Mouse (Mus musculus): ENCODE measurements around the gene Cul9. TPM values are rescaled to one million over a fixed set of nuclear protein-coding genes. Genes with fewer than 3 reads are reported as not detected.

The Cul9 gene
- polyA plus RNA-seq, 1 experiment from 2014 or later = 4.1 TPM

Small RNAs within 50 kb of the gene (microRNA-seq; reads per million reads assigned to microRNA genes)
- gene Mir6976 = not detected

Other genes with a start within 250 kb of the Cul9 start
- gene Dlk2, start 249.0 kb downstream of the Cul9 start, polyA plus RNA-seq (2014; fragmentation: Nextera tagmentation; extraction: Ambion mirVana) = 0.30 and 0.42 TPM in 2 replicates
- 4.5 and 5.0 TPM in 2 replicates for gene Abcc10, start 218.0 kb downstream of the Cul9 start, polyA plus RNA-seq (2014; fragmentation: Nextera tagmentation; extraction: Ambion mirVana)
- 14.0 and 14.8 TPM in 2 replicates for gene Zfp318, start 162.7 kb downstream of the Cul9 start, polyA plus RNA-seq (2014; fragmentation: Nextera tagmentation; extraction: Ambion mirVana)
- gene Crip3, start 117.5 kb downstream of the Cul9 start, polyA plus RNA-seq (2014; fragmentation: Nextera tagmentation; extraction: Ambion mirVana) = 0.55 and 0.85 TPM in 2 replicates
- not detected in 2 replicates for gene Slc22a7, start 107.9 kb downstream of the Cul9 start, polyA plus RNA-seq (2014; fragmentation: Nextera tagmentation; extraction: Ambion mirVana)
- 2.1 and 2.6 TPM in 2 replicates for gene Ttbk1, start 58.7 kb downstream of the Cul9 start, polyA plus RNA-seq (2014; fragmentation: Nextera tagmentation; extraction: Ambion mirVana)
- gene Dnph1, start 49.7 kb downstream of the Cul9 start, polyA plus RNA-seq (2014; fragmentation: Nextera tagmentation; extraction: Ambion mirVana) = 71.7 and 77.2 TPM in 2 replicates
- 3.6 and 6.0 TPM in 2 replicates for gene Srf, start 9.8 kb upstream of the Cul9 start, polyA plus RNA-seq (2014; fragmentation: Nextera tagmentation; extraction: Ambion mirVana)
- 16.7 and 19.5 TPM in 2 replicates for gene Ptk7, start 83.1 kb upstream of the Cul9 start, polyA plus RNA-seq (2014; fragmentation: Nextera tagmentation; extraction: Ambion mirVana)
- gene Klc4, start 99.6 kb upstream of the Cul9 start, polyA plus RNA-seq (2014; fragmentation: Nextera tagmentation; extraction: Ambion mirVana) = 26.6 and 29.8 TPM in 2 replicates
- gene Mrpl2, start 99.8 kb upstream of the Cul9 start, polyA plus RNA-seq (2014; fragmentation: Nextera tagmentation; extraction: Ambion mirVana) = 97.8 and 100 TPM in 2 replicates
- gene Cul7, start 103.9 kb upstream of the Cul9 start, polyA plus RNA-seq (2014; fragmentation: Nextera tagmentation; extraction: Ambion mirVana) = 26.2 and 26.8 TPM in 2 replicates
- 53.4 and 60.0 TPM in 2 replicates for gene Rrp36, start 128.0 kb upstream of the Cul9 start, polyA plus RNA-seq (2014; fragmentation: Nextera tagmentation; extraction: Ambion mirVana)
- gene Mea1, start 132.4 kb upstream of the Cul9 start, polyA plus RNA-seq (2014; fragmentation: Nextera tagmentation; extraction: Ambion mirVana) = 185 and 192 TPM in 2 replicates
- 103 and 109 TPM in 2 replicates for gene Klhdc3, start 134.5 kb upstream of the Cul9 start, polyA plus RNA-seq (2014; fragmentation: Nextera tagmentation; extraction: Ambion mirVana)
- 106 and 110 TPM in 2 replicates for gene Ppp2r5d, start 158.7 kb upstream of the Cul9 start, polyA plus RNA-seq (2014; fragmentation: Nextera tagmentation; extraction: Ambion mirVana)
- 12.8 and 16.5 TPM in 2 replicates for gene Pex6, start 165.1 kb upstream of the Cul9 start, polyA plus RNA-seq (2014; fragmentation: Nextera tagmentation; extraction: Ambion mirVana)
- 0.37 and 0.82 TPM in 2 replicates for gene Gnmt, start 182.8 kb upstream of the Cul9 start, polyA plus RNA-seq (2014; fragmentation: Nextera tagmentation; extraction: Ambion mirVana)
- gene Cnpy3, start 205.8 kb upstream of the Cul9 start, polyA plus RNA-seq (2014; fragmentation: Nextera tagmentation; extraction: Ambion mirVana) = 49.8 and 56.3 TPM in 2 replicates
- 0.48 and 0.70 TPM in 2 replicates for gene Ptcra, start 217.3 kb upstream of the Cul9 start, polyA plus RNA-seq (2014; fragmentation: Nextera tagmentation; extraction: Ambion mirVana)
- gene 2310039H08Rik, start 226.2 kb upstream of the Cul9 start, polyA plus RNA-seq (2014; fragmentation: Nextera tagmentation; extraction: Ambion mirVana) = 55.0 and 57.9 TPM in 2 replicates
- 170 and 179 TPM in 2 replicates for gene Rpl7l1, start 236.3 kb upstream of the Cul9 start, polyA plus RNA-seq (2014; fragmentation: Nextera tagmentation; extraction: Ambion mirVana)

Data from midbrain, embryonic 11.5 days (tissue).